Mouse (Mus musculus) MEL (cell line): ENCODE data around the gene Ppp4r2.

ENCODE experiments used
- CTCF ChIP-seq, 3 experiments: IDR thresholded peaks in 2 of 3; conservative IDR thresholded peaks in 1 of 3; 2 replicates each; pipeline ENCODE4 v1.5.1; 2011 to 2012; ENCODE audit warnings: low read length in 3 of 3, low read depth in 2 of 3, mild to moderate bottlenecking in 2 of 3, improper control_type of control experiment in 1 of 3, inconsistent platforms in 1 of 3, mixed read lengths in 1 of 3, moderate library complexity in 1 of 3; ENCODE audit not compliant: control insufficient read depth in 1 of 3, insufficient read depth in 1 of 3, poor library complexity in 1 of 3, severe bottlenecking in 1 of 3
- ELF1 ChIP-seq: IDR thresholded peaks from 2 replicates; pipeline ENCODE4 v1.6.1; 2014; ENCODE audit warnings: low read depth, mild to moderate bottlenecking, inconsistent platforms, low read length, improper control_type of control experiment, moderate library complexity
- EP300 ChIP-seq, 2 experiments: IDR thresholded peaks; 2 replicates each; pipeline ENCODE4 v1.6.1; 2011; ENCODE audit warnings: improper control_type of control experiment in 2 of 2, low read length in 2 of 2, low read depth in 1 of 2, mild to moderate bottlenecking in 1 of 2
- ETS1 ChIP-seq: IDR thresholded peaks from 2 replicates; pipeline ENCODE4 v1.6.1; 2012; ENCODE audit warnings: low read depth, mild to moderate bottlenecking, inconsistent platforms, low read length, improper control_type of control experiment, moderate library complexity
- MYC ChIP-seq: IDR thresholded peaks from 2 replicates; pipeline ENCODE4 v1.6.1; 2011; ENCODE audit warnings: low read depth, mild to moderate bottlenecking, low read length, improper control_type of control experiment, moderate library complexity
- POLR2A ChIP-seq, 2 experiments: IDR thresholded peaks; 2 replicates each; pipeline ENCODE4 v1.6.1; 2011 to 2012; ENCODE audit warnings: low read length in 2 of 2, mild to moderate bottlenecking in 2 of 2, control low read depth in 1 of 2, improper control_type of control experiment in 1 of 2, low read depth in 1 of 2, moderate library complexity in 1 of 2; ENCODE audit not compliant: control insufficient read depth in 1 of 2, insufficient read depth in 1 of 2, poor library complexity in 1 of 2
- ZC3H11A ChIP-seq: IDR thresholded peaks from 2 replicates; pipeline ENCODE4 v1.6.1; 2012; ENCODE audit warnings: low read depth, mild to moderate bottlenecking, inconsistent platforms, low read length, improper control_type of control experiment

GRCm38 (mm10) chr6:100826046-100826445, 7.4 kb upstream of the Ppp4r2 start:
- TF ChIP-seq CTCF (IDR thresholded peaks at IDR 0.05 in 2 of 3, conservative IDR thresholded peaks at IDR 0.05 in 1 of 3; ENCODE audit: control insufficient read depth in 1 of 3, insufficient read depth in 1 of 3, low read depth in 2 of 3, low read length in 3 of 3, poor library complexity in 1 of 3, severe bottlenecking in 1 of 3) = no peak
- TF ChIP-seq POLR2A (IDR thresholded peaks at IDR 0.05; ENCODE audit: control insufficient read depth in 1 of 2, insufficient read depth in 1 of 2, low read depth in 1 of 2, low read length in 2 of 2, poor library complexity in 1 of 2) = no peak
- no peak for TF ChIP-seq ZC3H11A
- TF ChIP-seq ETS1 = no peak
- no peak for TF ChIP-seq ELF1
- TF ChIP-seq EP300 (IDR thresholded peaks at IDR 0.05; ENCODE audit: low read depth in 1 of 2, low read length in 2 of 2) = no peak
- no peak for TF ChIP-seq MYC
